Mouse (Mus musculus) large intestine, adult 2 months (tissue): ENCODE measurements around the gene Anxa1. TPM values are rescaled to one million over a fixed set of nuclear protein-coding genes. Genes with fewer than 3 reads are reported as not detected.

ENCODE experiments used
- DNase-seq: peaks from one replicate; pipeline ENCODE4 v3.0.0-alpha.2; 2012; ENCODE audit warnings: low read depth, low spot score
- WGBS: fragments of 180-500 bp; shearing (Covaris S2); methylation state at CpG from one replicate; pipeline ENCODE4 v1.1.7; 2018; 5-methylcytosine and 5-hydroxymethylcytosine counted together
- polyA plus RNA-seq: library from polyadenylated mRNA; depleted of rRNA; stranded (reverse); fragments of >200 nt; gene quantifications from 2 replicates; pipeline ENCODE4 v1.2.3, GENCODE M21; 2012; rRNA removed

The Anxa1 gene
- polyA plus RNA-seq, 1 experiment, result 6.0 TPM

DNA sequence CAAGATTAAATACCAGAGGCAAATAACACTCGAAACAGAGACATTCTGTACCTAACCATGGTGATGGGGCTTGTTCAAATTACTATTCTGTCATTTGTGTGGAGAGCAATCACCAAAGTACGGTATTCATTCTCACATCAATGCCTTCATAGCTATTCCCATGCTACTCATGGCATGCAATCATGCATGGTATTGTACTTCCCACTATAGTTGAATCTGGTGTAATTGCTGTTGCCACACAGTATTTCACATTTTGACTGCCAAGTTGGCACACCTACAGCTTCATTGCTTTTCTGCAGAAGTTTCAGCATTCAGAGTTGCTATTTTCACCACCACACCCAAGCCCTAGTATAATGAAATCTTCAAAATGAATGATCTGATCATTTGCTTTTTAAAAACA lies 4.4 kb downstream of the Anxa1 start:
- no peak for DNase-seq
- 81% methylated on average over 2 of the region's 2 CpGs for WGBS

DNA sequence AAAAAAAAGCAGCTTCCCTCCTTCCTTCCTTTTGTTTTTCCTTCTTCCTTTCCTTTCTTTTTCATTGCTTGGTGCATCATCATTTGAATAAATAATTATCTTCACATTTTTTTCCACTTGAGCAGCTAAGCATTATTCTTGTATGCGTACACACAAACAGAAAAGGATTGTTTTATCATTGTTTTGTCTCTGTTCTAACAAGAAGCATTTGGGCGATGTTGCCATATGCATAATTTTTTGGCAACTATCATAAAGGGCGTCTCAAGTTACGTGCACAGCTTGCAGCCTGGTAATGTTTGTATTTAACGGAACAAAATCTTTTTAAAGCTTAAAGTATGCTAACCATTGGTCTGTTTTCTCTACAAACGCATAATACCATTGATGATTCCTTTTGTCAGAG lies 5.1 kb downstream of the Anxa1 start:
- 78% methylated on average over 6 of the region's 6 CpGs for WGBS
- DNase-seq, result no peak

DNA sequence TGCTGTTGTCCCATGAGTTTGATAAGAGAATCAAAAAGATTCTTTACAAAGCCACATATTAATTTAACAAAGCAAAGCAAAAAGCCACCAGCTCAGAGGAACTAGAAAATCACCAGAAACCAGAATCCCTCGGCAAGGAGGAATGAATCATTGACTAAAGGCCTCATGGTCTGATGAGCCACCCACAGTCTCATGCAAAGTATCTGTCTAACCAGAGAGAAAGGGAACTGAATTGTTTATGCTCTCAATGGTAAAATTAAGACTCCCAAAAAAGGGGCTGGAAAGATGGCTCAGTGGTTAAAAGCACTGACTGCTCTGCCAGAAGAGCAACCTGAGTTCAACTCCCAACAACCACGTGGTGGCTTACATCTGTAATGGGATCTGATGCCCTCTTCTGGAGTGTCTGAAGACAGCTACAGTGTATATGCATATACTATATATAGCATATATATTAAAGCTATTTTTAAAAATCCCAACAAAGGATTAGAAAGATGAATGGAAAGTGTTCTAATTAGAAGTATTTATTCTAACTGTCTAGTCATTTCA lies 9.5 kb downstream of the Anxa1 start:
- 70% methylated on average over 2 of the region's 2 CpGs for WGBS

DNA sequence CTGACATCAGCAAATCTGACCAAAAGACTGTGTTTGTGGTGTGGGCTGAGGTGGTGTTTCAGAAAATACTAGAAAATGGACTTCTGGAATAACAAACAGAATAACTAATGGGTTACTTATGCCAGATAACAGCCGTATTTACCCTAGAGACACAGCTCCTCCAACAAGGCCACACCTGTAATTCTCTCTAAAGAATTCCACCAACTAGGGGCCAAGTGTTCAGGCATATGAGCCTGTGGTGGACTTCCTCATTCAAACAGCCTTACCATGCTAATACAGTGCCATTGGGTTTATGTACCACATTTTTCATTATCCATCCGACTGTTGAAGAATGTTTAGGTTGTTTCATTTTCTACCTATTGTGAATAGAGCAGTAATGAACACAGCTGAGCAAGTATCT lies 20.6 kb downstream of the Anxa1 start:
- WGBS, result 50% methylated on average over 2 of the region's 2 CpGs
- DNase-seq, result no peak

More for the DNA sequence above, 9.5 kb downstream of the Anxa1 start:
- no peak for DNase-seq

DNA sequence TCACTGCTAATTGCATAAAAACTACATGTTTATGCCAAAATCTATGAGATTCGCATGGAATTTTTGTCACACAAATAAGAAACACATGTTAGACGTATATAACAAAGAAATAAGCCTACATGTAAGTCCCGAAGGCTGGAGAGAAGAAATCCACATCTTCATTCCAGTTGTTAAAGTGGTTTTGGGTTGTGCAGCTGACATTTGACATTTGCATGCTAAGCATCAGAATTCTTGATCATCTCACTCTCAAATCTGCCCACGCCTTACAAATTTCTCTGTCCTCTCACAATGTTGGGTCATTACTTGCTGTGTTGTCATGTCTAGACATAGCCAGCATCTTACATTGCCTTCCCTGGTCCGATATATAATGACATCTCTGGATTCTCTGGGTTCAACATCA lies 24.2 kb downstream of the Anxa1 start:
- 79% methylated on average over 5 of the region's 5 CpGs for WGBS
- no peak for DNase-seq

DNA sequence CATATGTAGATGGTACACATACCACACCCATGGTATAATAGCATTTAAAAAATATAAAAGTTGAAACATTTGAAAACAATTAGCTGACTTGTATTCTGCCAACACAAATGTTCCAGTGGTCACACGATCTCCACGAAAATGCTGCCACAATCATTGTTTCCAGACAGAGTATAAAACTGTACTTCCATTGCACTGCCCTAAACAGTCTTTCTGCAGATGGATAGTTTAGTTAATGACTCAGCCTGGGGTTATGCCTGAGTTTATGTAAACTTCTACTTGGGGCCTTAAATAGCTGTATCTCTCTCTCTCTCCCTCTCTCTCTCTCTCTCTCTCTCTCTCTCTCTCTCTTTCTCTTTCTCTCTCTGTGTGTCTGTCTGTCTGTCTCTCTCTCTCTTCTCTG lies 24.7 kb downstream of the Anxa1 start:
- DNase-seq, result no peak

DNA sequence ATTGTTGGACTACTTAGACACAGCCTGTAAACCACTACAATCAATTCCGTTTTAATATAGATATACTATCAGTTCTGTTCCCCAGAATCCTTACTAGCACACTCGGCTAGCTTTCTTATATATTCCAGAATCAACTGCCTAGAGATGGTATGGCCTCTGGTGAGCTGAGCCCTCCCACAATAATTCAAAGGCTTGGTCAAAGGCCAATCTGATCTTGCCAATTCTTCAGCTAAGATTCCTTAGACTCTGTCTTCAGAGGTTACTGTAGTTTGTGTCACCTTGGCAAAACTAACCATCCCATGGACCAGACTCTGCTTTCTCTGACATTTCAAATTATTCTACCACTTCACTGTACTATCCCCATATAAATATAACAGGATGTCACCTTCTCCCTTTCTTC lies 25.4 kb downstream of the Anxa1 start:
- 67% methylated on average over 2 of the region's 2 CpGs for WGBS
- no peak for DNase-seq

More for the DNA sequence above, 24.7 kb downstream of the Anxa1 start:
- whole genome bisulfite sequencing, result 24% methylated on average over 2 of the region's 2 CpGs

DNA sequence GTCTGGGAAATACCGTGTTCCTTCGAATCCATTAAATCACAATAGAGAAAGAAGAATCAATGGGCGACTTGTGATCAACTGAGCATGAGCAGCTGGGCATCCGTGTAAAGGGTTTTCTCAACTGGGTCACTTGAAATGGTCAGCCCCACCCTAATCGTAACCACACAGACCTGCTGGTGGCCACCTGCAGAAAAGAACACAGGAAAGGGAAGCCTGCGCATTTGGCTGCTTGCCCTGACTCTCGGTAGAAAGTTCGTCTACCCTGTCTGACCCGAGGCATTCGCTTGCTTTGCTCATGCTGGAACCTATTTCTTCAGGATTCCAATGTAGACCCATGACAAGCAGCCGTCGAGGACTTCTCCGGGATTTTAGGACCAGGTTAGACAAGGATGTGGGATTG lies 25.8 kb downstream of the Anxa1 start:
- WGBS, result 61% methylated on average over 13 of the region's 13 CpGs

DNA sequence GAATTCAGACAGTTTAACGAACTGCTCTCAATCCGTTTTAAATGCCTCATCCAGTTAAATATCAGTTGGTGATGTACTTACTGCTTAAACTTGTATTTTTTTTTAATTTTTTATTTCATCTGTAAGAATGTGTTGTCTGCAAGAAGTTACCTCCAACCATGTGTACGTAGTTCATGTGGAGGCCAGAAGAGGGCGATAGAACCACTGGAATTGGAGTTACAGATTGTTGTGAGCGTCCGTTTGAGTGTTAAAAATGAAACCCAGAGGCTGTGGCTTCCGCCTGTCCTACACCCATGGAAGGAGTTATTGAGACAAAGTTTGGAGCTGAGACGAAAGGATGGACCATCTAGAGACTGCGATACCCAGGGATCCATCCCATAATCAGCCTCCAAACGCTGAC lies 27.5 kb downstream of the Anxa1 start:
- no peak for DNase-seq
- 71% methylated on average over 10 of the region's 10 CpGs for WGBS

More for the DNA sequence above, 25.8 kb downstream of the Anxa1 start:
- no peak for DNase-seq

DNA sequence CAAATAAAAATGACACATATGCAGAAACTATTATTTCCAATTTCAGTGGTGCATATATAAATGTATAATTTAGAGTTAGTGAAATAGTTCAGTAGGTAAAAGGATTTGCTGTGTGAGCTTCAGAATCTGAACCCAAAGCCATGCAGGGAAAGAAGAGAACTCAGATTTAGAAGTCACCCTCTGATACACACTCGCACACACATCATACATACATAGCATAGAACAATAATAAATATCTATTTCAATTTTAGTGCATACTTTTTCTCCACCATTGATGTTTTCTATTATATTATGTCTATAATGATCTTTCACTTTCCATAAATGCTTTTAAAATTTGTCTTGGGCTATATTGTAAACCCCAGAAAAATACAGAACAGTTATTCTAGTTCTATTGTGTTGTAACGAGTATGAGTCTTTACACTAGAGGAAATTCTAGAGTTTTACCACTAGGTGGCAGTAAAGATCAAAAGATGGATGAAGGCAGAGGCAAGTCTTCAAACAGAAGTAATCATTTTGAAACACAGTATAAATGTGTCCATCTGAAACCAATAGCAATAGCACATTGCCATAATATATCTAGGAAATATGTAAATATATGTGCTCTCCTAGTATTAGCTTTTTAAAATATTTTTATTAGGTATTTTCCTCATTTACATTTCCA lies 28.7 kb downstream of the Anxa1 start:
- WGBS, result 47% methylated on average over 2 of the region's 2 CpGs
- DNase-seq, result peak; percentile 38

DNA sequence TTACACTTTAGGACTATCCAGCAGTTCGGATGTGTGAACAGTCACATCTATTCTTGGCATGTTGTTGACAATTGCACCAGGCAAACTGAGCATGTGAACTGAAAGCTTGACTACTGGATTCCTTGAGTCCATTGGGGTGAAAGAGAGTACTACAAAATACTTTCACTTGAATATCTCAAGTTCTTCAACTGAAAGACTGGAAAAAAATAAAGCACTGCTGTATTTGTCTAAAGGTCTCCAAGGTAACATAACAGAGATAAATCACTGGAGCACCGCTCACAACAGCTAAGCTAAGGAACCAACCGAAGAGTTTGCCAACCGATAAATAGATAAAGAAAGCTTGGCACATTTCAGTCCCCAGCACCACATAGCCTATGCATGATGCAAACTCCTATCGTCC lies 32.1 kb downstream of the Anxa1 start:
- DNase-seq, result no peak
- WGBS, result 44% methylated on average over 5 of the region's 5 CpGs

DNA sequence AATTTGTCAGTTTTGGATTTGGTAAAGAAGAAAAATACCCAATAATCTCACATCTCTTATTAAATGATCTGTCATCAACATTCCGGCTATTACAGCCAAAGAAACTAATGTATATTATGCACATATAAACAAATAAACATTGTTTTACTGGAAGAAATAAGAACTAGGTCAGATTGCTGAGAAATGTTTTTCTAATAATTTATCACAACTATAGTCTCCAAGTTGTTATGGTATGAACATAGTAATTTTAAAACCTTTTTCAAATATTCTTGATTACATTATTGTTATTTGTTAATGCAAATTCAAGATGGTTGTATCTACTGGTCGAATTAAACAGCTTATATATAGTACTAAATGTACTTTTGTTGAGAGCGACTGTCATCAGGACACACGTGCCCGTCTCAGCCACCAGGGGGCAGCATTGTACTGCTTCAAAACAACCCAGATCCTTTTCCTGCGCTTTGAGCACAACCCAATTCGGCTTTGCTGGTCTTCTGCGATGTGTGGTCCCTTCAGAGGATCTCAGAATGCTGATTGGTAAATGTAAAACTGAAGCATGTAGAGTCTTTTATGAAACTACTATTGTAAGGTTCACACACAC lies 45.3 kb downstream of the Anxa1 start:
- peak; percentile 38 for DNase-seq
- 10% methylated on average over 8 of the region's 8 CpGs for WGBS

DNA sequence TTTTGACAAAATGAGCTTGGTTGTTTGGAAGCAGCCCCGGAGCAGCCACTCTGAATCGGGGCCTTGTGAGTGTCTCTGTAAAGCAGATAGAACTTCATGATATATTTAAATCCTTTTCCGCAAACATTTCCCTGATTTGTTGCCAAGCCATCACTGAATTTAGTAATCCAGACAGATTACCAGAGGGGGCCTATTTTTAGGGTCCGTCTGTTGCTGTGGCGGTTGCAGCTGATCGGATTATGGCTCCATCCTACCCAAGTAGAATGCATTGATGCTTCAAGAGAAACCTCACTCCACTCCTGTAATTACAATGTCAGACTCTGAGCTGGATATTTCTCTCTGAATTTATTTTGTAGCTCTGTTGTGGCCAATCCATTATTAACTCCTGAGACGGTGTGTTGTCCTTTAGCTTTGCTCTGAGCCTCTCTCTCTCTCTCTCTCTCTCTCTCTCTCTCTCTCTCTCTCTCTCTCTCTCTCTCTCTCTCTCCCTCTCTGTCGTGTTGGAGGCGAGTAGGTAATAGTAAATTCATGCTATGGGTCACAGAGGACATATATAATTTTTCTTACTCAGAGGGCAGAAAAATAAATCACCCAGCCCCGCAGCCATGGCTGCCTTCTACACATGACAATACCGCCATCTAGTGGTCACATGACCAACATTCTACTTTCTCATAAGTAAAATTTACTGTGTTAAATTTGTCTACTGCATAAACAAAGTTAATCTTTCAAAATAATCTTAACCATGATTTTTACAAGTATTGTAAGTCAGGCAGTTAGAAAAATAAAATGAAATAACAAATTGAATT lies 46.0 kb downstream of the Anxa1 start:
- DNase-seq, result no peak

DNA sequence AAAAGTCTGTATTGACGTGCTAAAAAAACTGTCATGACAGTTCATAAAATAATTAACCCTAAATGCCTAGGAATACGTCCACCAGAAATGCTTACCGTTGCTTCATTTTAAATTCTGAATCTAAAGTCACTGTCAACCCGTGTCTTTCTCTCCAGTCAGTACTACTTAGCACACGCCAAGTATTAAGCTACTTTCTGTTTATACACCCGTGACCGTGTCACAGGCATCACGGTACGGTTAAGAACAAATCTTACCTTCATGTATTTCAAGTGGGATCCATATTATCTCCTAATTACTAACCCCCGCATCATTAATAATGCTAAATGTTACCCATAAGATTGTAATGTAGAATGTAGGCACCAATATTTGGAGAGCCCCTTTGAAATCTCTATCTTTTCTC lies 46.7 kb downstream of the Anxa1 start:
- 66% methylated on average over 10 of the region's 10 CpGs for WGBS
- no peak for DNase-seq

More for the DNA sequence above, 46.0 kb downstream of the Anxa1 start:
- WGBS, result 50% methylated on average over 11 of the region's 11 CpGs

Other genes with a start within 250 kb of the Anxa1 start
- 33.0 and 37.6 TPM in 2 replicates for gene Aldh1a1, start 101.8 kb upstream of the Anxa1 start, polyA plus RNA-seq